Mouse (Mus musculus) heart, embryonic 11.5 days (tissue): Measurements from ENCODE around the gene Pwp1. TPM values are rescaled to one million over a fixed set of nuclear protein-coding genes. Genes with fewer than 3 reads are reported as not detected.

Experiments used
- ATAC-seq: fragments of 200-750 bp; cut with Nextera tagmentation; replicated peaks from 2 replicates; pipeline ENCODE4 v1.8.0; 2017; ENCODE audit warnings: moderate library complexity; ENCODE audit not compliant: insufficient number of reproducible peaks, low FRiP score, low TSS enrichment
- H3K27ac ChIP-seq: fragments of 300-500 bp; sonication (generic); 2 replicates; pipeline ENCODE4 v1.5.1; 2014; ENCODE audit warnings: mild to moderate bottlenecking, low read depth, low read length
- H3K27me3 ChIP-seq: fragments of 300-500 bp; sonication (generic); 2 replicates; pipeline ENCODE4 v1.6.1; 2014; ENCODE audit warnings: mild to moderate bottlenecking, low read length, mixed read lengths; ENCODE audit not compliant: control insufficient read depth, insufficient read depth
- H3K36me3 ChIP-seq: fragments of 300-500 bp; sonication (generic); 2 replicates; pipeline ENCODE4 v1.6.1; 2014; ENCODE audit warnings: mild to moderate bottlenecking, low read length, moderate library complexity, mixed read lengths; ENCODE audit not compliant: control insufficient read depth, insufficient read depth
- H3K4me1 ChIP-seq: fragments of 300-500 bp; sonication (generic); 2 replicates; pipeline ENCODE4 v1.6.1; 2014; ENCODE audit warnings: low read length; ENCODE audit not compliant: control insufficient read depth, insufficient read depth
- H3K4me2 ChIP-seq: fragments of 300-500 bp; sonication (generic); 2 replicates; pipeline ENCODE4 v1.6.1; 2014; ENCODE audit warnings: mild to moderate bottlenecking, moderate library complexity
- H3K4me3 ChIP-seq: fragments of 300-500 bp; sonication (generic); 2 replicates; pipeline ENCODE4 v1.5.1; 2014; ENCODE audit warnings: low read depth, low read length
- H3K9ac ChIP-seq: fragments of 300-500 bp; sonication (generic); 2 replicates; pipeline ENCODE4 v1.6.1; 2014; ENCODE audit warnings: mild to moderate bottlenecking, low read depth, low read length, moderate library complexity
- H3K9me3 ChIP-seq: fragments of 300-500 bp; sonication (generic); replicated peaks from 2 replicates; pipeline ENCODE4 v1.6.1; 2016; ENCODE audit warnings: low read length; ENCODE audit not compliant: control insufficient read depth
- WGBS: fragments of 180-500 bp; shearing (Covaris S2); extraction: QIAGEN DNeasy Blood & Tissue Kit; methylation state at CpG from one replicate; pipeline ENCODE4 v1.1.7; 2014; ENCODE audit not compliant: insufficient replicate concordance; 5-methylcytosine and 5-hydroxymethylcytosine counted together
- polyA plus RNA-seq: library from polyadenylated mRNA; unstranded; fragments of >200 nt; fragmentation: Nextera tagmentation; extraction: Ambion mirVana; gene quantifications from 2 replicates; pipeline ENCODE4 v1.2.1, GENCODE M21; 2014

The Pwp1 gene
- polyA plus RNA-seq, 1 experiment from 2014 or later: 57.7 TPM

- 94% methylated on average over 6 of the region's 6 CpGs for WGBS
- no peaks in the 10 kb centered on the region for H3K4me1 ChIP-seq
- no peak overlapping the region for H3K9ac ChIP-seq
- H3K4me3 ChIP-seq: no peak overlapping the region
- no peak overlapping the region for H3K27ac ChIP-seq
- H3K36me3 ChIP-seq: peaks cover 37% of the 10 kb centered on the region
- no peaks in the 10 kb centered on the region for H3K27me3 ChIP-seq
- no peak for ATAC-seq
- H3K9me3 ChIP-seq: peaks cover 2% of the 10 kb centered on the region; the same call in 1 of the 2 replicates
- no peak overlapping the region for H3K4me2 ChIP-seq
Measured at GRCm38 (mm10) chr10:85936280-85936965, 107.1 kb downstream of the Pwp1 start.

Other genes starting within 250 kb of the Pwp1 start
- gene Prdm4, start 87.6 kb downstream of the Pwp1 start, polyA plus RNA-seq: 17.1 and 17.2 TPM in 2 replicates
- not detected in 2 replicates for gene Ascl4, start 98.2 kb downstream of the Pwp1 start, polyA plus RNA-seq
- gene Rtcb, start 128.3 kb downstream of the Pwp1 start, polyA plus RNA-seq: 113 and 127 TPM in 2 replicates
- not detected in 2 replicates for gene Bpifc, start 182.4 kb downstream of the Pwp1 start, polyA plus RNA-seq
- 25.2 and 25.5 TPM in 2 replicates for gene Fbxo7, start 192.5 kb downstream of the Pwp1 start, polyA plus RNA-seq